Mouse (Mus musculus): Measurements from ENCODE around the gene Gm42420. TPM values are rescaled to one million over a fixed set of nuclear protein-coding genes. Genes with fewer than 3 reads are reported as not detected.

Gene Gm42420
- polyA plus RNA-seq, 1 experiment: 1.2 TPM

- DNase-seq (ENCODE audit: low spot score): peak; percentile 55
Measured at GRCm38 (mm10) chr6:39573791-39574554, 11.6 kb upstream of the Gm42420 start, which contains the start of gene Adck2. TSS of gene Adck2 (plus strand) at chr6:39573873.

- DNase-seq (ENCODE audit: low spot score): no peak
Measured at GRCm38 (mm10) chr6:39574555-39574869, 11.0 kb upstream of the Gm42420 start.

- DNase-seq (ENCODE audit: low spot score): no peak
Measured at GRCm38 (mm10) chr6:39574951-39575350, 10.6 kb upstream of the Gm42420 start.

- no peak for DNase-seq (ENCODE audit: low spot score)
Measured at GRCm38 (mm10) chr6:39579552-39579951, 6.0 kb upstream of the Gm42420 start.

GRCm38 (mm10) chr6:39580558-39580957 lies 5.0 kb upstream of the Gm42420 start:
- DNase-seq (ENCODE audit: low spot score): no peak

GRCm38 (mm10) chr6:39581087-39581784 lies 4.3 kb upstream of the Gm42420 start:
- DNase-seq (ENCODE audit: low spot score): no peak

- no peak for DNase-seq (ENCODE audit: low spot score)
Measured at GRCm38 (mm10) chr6:39591481-39591880, 5.9 kb downstream of the Gm42420 start.

- DNase-seq (ENCODE audit: low spot score): peak; percentile 94
Measured at GRCm38 (mm10) chr6:39592401-39593214, 7.1 kb downstream of the Gm42420 start, which contains the start of gene Ndufb2. TSS of gene Ndufb2 (plus strand) at chr6:39592574.

- DNase-seq (ENCODE audit: low spot score): no peak
Measured at GRCm38 (mm10) chr6:39600851-39601250, 15.3 kb downstream of the Gm42420 start.

GRCm38 (mm10) chr6:39601828-39602227 lies 16.3 kb downstream of the Gm42420 start:
- no peak for DNase-seq (ENCODE audit: low spot score)

GRCm38 (mm10) chr6:39604565-39604964 lies 19.0 kb downstream of the Gm42420 start:
- DNase-seq (ENCODE audit: low spot score): no peak

- DNase-seq (ENCODE audit: low spot score): no peak
Measured at GRCm38 (mm10) chr6:39606056-39606455, 20.5 kb downstream of the Gm42420 start.

- DNase-seq (ENCODE audit: low spot score): no peak
Measured at GRCm38 (mm10) chr6:39606862-39607261, 21.3 kb downstream of the Gm42420 start.

- no peak for DNase-seq (ENCODE audit: low spot score)
Measured at GRCm38 (mm10) chr6:39607365-39607764, 21.8 kb downstream of the Gm42420 start.

GRCm38 (mm10) chr6:39610207-39610606 lies 24.7 kb downstream of the Gm42420 start:
- DNase-seq (ENCODE audit: low spot score): no peak

GRCm38 (mm10) chr6:39611296-39611695 lies 25.7 kb downstream of the Gm42420 start:
- no peak for DNase-seq (ENCODE audit: low spot score)

Other genes with a start within 250 kb of the Gm42420 start
- 28.9 and 30.4 TPM in 2 replicates for gene Slc37a3, start 208.1 kb upstream of the Gm42420 start, polyA plus RNA-seq (2012; rRNA removed)
- gene Rab19, start 204.6 kb upstream of the Gm42420 start, polyA plus RNA-seq (2012; rRNA removed): 7.8 and 8.3 TPM in 2 replicates
- gene Mkrn1, start 165.3 kb upstream of the Gm42420 start, polyA plus RNA-seq (2012; rRNA removed): 39.2 and 45.7 TPM in 2 replicates
- 10.8 and 14.9 TPM in 2 replicates for gene Dennd2a, start 27.9 kb upstream of the Gm42420 start, polyA plus RNA-seq (2012; rRNA removed)
- gene Adck2, start 11.9 kb upstream of the Gm42420 start, polyA plus RNA-seq (2012; rRNA removed): 19.4 and 21.9 TPM in 2 replicates
- gene Ndufb2, start 6.8 kb downstream of the Gm42420 start, polyA plus RNA-seq (2012; rRNA removed): 141 and 189 TPM in 2 replicates
- gene Braf, start 139.7 kb downstream of the Gm42420 start, polyA plus RNA-seq (2012; rRNA removed): 22.1 and 24.6 TPM in 2 replicates
- gene Mrps33, start 225.2 kb downstream of the Gm42420 start, polyA plus RNA-seq (2012; rRNA removed): 145 and 195 TPM in 2 replicates